Mouse (Mus musculus) right cerebral cortex, postnatal 36 days (tissue): ENCODE measurements around the gene Sez6.

Experiments
- DNase-seq, 2 experiments: peaks; one replicate each; pipeline ENCODE4 v3.0.0; 2022; ENCODE audit warnings: low spot score in 2 of 2, mixed read lengths in 1 of 2

Sez6 gene

DNA sequence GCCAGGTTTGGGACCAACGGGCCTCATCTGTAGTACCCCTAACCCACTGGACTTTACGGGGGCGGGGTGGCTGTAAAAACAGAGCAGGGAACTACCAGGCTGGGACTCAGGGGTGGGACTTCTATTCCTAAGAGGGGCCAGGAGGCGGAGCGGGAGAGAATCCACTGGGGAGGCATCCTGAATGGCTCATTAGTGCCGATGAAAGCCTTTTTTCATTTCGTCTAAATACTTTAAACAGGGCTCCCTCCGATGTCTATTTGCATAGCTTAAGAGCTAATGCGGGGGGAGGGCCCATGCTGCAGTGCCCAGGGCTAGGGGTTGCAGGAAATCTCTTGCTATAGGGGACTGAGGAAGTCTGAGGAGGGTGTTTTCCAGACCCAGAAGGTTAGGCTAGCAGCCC lies 17.3 kb downstream of the Sez6 start:
- DNase-seq: no peak

DNA sequence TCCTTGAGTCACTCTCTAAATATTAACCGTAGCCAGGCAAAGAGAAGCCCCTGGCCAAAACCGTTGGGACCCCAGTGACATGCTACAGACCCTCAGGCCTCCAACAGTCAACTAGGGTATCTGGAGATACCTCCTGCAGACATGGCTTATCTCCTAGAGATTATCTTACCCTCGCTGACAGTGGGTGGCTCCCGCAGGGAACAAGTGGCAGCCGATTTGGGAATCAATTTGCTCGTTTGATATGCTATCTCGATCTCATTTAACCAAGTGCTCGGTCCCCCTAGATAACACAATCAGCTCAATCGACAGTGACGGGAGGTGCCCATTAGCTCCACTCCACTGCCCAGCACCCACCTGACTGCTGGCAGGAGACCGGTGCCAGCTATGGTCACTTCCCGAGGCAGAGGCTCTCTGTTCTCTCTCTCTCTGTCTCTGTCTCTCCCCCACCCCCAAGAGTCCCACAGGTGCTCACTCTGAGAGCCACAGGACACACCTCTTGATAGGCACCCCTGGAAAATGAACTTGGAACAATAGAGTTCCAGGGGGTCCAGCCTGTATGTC lies 19.6 kb downstream of the Sez6 start:
- no peak for DNase-seq

DNA sequence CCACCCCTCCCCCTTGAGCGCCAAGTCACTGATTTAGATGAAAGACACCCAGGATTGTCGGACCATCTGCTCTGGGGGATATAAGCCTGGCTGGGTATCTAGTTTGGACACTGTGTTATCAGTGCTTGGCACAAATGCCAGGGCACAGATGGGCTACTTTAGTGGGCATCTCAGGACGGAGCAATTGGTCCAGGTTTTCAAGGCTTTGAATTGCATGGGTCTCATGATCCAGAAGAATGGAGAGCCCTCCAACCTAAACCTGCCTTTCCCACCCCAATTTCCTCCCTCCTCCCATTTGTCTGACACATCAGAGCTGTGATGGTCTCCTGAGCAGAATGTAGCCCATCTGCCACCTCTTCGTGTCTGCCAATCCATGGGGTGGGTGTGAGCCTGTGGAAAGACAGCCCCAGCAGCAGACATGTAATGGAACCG lies 20.2 kb downstream of the Sez6 start:
- DNase-seq: peak in 1 of 2 experiments; percentile 48

DNA sequence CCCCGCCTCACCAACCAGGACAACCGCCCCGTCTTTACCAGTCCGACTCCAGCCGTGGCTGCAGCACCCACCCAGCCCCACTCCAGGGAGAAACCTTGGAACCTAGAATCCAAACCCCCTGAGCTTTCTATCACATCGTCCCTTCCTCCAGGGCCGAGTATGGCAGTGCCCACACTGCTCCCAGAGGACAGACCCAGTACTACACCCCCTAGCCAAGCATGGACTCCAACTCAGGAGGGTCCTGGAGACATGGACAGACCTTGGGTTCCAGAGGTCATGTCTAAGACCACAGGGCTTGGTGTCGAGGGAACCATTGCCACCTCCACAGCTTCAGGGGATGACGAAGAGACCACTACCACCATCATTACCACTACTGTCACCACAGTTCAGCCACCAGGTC lies 23.1 kb downstream of the Sez6 start:
- DNase-seq: no peak

DNA sequence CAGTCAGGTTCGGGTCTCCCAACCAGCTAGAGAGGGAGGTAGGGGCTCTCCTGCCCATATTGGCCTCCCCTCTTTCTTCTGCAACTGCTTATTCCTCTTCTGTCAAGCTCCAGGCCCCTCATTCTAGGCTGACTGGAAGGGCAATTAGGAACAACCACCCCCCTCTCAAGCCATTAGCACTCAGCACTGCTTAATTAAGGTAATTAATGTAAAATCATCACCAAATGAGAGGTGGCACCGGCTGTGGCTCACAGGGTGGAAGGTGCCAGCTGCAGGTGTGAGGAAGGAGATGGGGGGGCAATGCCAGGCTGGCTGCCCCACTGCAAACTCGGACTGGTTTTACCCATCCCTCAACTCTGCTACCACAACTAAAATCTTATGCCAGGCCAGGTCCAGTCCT lies 25.8 kb downstream of the Sez6 start:
- no peak for DNase-seq

DNA sequence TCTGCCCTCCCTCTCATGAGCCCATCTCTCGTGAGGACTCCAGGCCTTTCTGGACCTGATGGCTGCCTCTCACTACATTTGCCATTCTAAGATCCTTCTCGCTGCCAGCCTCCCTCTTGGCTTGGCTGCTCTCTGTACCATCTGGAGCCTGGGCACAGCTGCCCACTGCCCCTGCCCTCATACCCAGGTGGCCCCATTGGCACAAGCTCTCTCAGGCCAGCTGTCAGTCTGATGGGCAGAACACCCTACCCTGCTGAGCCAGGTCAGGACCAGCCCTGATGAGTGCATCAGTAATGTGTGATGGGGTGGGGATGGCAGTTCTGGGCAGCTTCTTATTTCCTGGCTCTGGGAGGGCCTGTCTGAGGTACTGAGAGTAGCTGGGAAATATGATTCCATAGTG lies 27.7 kb downstream of the Sez6 start:
- DNase-seq: no peak

DNA sequence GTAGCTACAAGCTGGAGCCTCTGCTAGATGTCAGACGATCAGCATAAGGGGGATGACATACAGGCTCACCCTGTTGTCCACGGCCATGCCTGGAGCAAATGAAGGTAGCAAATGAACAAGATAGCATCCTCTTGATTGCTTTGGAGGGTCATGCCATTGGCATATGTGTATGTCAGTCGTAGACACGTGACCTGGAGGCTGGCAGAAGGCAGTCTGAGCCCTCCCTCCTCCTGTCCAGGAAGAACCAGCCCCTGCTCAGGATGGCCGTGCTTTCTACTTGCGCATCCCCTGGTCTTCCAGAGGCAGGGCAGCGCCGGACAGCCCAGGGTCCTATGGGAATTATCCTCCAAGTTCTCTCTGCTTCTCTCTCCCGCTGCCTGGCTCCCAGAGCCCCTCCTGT lies 28.3 kb downstream of the Sez6 start:
- DNase-seq: no peak

DNA sequence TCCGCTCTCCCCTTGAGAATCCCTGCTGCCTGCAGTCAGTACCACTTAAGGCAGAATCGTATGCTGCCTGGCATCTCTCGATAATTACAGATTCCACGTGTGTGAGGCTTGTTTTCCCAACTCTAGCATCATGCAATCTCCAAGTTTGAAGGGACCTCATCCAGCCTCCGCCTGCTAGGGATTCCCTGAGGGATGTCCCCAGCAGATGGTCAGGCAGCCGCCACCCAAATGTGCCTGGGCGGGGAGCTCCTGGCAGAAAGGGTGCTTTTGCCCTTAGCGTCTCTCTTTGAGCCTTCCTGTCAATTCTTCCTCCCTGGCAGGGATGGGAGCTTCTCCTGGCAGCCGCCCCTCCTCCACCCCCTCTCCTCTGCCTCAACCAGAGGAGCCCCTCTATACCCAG lies 29.6 kb downstream of the Sez6 start:
- DNase-seq: peak; percentile 56 to 72

DNA sequence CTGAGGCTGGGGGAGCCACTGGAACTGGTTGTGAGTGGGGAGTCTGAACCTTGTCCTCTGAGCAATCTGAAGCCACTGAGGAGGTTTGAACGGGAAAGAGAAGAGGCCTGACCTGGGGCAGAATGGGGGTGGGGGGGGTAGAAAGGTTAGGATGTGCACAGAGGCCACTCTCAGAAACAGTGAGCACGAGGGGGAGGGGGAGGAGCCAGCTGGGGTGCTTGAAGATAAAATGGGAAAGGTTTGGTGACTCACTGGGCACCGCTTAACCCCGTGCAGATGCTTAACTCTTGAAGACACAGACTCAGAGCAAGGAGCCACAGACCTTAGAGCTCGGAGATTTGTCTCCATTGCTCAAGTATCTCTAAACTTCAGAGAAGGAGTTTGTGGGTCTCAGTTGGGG lies 30.3 kb downstream of the Sez6 start:
- no peak for DNase-seq

DNA sequence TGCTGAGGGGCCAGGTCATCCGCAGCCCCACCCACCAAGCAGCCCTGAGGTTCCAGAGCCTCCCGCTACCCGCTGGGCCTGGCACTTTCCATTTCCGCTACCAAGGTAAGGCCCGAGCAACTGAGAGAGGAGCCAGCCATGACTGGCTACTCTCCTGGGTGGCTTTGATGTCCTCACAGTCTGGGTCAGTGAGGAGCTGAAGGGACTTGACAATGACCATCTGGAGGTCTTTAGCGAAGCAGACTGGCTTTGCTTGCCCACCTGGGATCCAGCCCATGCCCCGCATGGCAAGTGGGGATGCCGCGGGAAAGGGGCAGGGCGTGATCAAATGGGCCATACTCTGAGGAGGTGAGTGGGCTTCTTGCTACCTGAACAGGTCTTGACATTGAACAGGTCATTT lies 32.3 kb downstream of the Sez6 start:
- no peak for DNase-seq

DNA sequence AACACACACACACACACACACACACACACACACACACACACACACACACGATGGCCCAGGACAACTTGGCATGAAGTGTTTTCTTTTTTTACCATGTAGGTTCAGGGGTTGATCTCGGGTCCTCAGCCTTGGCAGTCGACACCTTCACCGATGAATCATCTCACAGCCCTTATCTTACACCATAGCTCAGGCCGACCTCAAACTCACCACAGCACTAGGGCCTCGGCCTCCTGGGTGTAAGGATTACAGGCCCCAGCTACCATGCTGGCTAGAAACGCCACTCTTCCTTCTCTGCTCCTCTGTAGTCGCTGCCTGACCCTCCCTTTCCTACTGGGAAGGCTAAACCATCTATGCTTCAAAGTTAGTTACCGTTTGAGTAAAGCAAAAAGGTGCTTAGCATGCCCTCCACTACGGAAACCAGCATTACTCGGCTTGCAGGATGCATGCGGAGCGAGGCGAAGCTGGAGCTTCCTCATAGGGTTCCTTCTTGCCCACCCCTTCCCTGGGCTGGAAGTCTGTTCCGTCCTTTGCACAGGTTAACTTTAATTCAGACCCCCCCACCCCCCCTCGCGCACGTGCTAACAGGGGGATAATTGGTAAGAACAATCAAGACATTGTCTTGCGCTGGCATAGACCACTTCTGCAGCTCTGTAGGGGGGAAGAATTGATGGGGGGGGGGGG lies 34.0 kb downstream of the Sez6 start:
- DNase-seq: no peak

DNA sequence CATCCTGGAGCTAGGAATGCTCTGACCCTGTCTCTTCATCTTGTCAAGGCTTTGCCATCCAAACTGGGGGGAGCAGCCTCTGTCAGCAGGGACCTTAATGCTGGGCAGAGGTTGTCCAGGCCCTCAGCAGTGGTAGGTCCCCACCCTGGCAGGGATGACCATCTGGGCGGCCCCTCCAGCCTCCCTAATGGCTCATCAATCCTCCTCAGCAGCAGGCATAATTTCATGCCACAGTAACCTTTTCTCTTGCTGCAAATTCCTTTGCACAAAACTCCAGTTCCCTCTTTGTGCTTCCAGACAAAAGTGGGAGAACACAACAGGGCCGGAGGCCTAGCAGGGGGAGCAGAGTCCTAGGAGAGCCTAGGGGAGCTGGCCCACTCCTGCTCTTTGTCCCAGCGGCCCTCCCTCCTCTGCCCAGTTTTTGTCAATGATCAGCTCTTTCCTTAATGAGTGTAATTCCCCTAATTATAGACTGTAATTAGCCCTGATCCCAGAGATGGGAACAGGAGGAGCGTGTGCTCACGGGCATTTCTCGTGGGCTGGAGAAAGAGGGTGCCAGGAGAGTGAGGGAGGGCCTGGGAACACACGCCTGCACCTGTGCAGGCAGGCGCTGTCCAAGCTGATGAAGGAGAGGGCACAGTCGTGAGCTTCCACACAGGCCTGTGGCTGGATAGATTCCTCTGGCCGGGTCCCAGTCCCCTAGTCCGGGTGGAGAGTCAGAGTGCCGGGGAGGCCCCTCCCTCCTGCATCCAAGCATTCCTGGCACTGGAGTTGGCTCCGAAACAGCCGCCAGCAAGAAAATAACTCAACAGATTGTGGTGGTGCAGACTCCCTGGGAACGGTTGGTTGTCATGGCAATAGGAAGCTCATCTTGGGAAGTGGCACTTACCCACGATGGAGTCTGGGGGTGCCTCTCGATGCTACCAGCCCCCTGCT lies 34.8 kb downstream of the Sez6 start:
- DNase-seq: peak; percentile 81 to 85

DNA sequence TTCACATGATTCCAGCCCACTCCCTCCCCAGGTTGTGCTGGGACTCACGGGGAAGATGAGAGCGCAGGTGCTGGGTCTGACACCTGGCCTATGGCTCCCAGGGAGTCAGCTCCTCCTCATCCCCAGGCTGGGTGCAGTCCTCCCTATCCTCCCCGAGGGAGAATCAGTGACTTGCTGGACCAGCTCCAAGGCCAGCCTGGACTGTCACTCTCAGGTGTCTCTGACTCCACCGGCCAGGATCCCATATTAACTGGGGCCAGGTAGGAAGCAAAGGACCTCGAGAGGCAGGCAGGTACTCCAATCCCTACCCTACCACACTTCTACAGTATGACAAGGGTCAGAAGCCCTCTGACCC lies 35.4 kb downstream of the Sez6 start:
- no peak for DNase-seq

DNA sequence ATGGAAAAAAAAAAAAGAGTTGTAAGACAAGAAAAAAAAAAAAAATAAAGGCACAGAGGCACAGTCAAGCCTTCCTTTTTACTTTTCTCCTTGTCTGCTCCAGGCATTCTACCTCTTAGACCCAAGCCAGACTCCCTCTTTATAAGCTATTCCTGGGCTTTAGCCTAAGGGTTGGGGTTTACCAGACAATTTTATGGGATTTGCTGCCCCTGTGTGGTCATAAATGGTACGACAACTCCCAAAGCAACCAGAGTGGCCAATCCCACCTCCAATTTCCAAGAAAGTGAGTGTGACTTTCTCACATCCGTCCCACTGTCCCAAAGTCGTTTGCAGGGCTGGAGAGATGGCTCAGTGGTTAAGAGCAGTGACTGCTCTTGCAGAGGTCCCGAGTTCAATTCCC lies 36.5 kb downstream of the Sez6 start:
- peak; percentile 55 to 56 for DNase-seq

DNA sequence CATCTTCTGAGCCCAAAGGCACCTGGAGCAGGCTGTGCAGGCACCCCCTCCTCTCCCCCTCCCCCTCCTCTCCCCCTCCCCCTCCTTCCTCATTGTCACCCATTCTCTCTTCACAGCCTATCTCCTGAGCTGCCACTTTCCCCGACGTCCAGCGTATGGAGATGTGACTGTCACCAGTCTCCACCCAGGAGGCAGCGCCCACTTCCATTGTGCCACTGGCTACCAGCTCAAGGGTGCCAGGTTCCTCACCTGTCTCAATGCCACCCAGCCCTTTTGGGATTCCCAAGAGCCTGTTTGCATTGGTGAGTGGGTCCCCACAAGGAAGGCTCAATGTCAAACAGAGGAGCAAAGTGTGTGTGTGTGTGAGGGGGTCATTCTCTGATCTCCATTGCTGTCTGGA lies 38.2 kb downstream of the Sez6 start:
- no peak for DNase-seq

DNA sequence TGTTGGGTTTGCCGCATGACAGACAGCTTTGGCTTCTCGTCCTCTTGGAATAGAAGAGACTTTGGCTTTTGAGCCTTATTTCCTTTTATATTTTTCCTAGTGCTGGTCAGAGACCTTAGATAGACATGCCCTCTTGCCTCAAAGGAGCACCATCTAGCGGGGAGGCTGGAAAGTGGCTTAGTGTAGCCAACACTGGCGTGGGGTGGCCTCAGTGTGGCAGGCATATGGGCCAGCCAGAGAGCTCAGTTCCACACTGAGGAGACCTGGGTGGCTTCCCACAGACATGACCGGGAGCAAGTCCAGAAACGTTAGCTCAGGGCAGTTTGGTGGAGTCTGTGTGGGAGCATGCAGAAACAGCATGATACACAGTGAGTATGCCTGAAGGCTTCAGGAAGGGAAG lies 40.1 kb downstream of the Sez6 start:
- no peak for DNase-seq

DNA sequence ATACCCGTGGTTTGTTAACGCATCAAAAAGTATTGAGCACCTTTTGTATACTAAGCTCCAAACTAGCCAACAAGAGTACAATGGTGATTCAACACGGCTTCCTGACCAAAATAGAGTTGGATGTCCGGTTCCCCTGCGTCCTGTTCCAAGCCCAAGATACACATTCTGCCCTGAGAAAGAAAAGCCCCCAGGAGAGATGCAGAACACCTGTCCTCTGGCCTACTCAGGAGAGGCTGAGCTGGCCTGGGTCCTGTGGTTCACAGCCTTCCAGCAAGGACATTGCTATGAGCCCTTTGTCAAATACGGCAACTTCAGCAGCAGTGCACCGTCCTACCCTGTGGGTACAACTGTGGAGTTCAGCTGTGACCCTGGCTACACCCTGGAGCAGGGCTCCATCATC lies 42.9 kb downstream of the Sez6 start:
- no peak for DNase-seq

DNA sequence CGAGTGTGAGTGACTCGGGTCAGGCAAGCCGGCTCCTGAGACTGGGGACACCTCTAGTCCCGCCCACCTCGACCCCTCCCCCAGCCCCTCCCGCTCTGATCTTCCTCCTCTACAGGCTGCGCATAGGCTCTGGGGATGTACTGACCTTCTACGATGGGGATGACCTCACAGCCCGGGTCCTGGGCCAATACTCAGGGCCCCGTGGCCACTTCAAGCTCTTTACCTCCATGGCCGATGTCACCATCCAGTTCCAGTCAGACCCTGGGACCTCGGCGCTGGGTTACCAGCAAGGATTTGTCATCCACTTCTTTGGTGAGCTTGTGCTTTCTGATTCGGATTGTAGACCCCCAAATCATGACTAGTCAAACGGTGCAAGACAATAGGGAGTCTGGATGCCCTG lies 43.7 kb downstream of the Sez6 start:
- no peak for DNase-seq

DNA sequence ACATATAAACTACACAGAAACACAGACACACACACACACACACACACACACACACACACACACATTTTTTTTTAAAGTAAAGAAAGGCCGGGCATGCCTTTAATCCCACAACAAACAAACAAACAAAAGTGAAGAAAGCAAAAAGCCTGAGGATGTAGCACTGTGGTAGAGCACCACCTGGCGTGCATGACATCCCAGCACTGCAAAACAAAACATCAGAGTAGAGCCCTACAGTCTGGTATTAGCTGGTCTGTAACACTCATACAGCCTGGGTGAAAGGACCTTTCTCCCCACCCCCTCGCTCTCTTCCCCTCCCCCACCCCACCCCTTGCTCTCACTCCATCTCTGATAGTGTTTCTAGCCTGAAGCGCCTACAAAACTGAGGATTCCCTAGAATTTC lies 45.3 kb downstream of the Sez6 start:
- no peak for DNase-seq

DNA sequence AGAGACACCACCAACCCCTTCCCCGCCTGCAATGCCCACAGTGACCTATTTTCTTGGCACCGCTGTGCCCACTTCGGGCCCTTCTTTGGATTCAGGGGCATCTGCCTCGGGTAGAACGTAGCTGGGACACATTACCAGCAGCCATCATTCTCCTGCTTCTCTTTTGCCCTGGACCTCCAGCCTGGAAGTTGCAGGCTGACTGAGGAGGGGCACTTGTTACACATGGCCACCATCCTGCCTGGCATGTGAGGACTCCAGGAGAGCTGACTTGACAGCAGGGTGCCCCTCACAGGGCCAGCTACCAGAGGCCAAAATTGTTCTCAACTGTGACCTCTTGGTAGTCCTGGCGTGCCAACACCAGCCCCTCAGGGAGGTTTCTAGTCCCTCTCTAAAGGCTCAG lies 47.6 kb downstream of the Sez6 start:
- DNase-seq: no peak

DNA sequence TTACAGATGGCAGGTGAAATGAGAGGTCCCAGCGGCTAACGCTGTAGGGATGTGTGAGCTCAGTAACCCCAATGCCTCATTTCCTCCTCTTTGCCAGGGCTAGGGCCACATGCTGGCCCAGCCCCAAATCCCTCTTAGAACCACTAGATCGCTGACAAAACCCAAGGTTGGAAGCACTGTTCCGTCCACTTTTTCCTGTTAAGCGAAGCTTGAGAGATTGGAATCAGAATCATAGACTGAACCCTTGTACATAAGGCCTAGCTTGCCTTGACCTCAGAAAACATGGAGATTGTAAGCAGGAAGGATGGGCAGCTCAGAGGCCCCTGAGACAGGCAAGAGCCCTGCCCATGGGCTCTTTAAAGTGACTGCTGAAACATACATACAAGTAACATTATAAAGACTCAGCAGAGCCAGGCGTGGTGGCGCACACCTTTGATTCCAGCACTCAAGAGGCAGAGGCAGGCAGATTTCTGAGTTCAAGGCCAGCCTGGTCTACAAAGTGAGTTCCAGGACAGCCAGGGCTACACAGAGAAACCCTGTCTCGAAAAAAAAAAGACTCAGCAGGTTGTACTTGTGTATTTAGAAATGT lies 48.7 kb downstream of the Sez6 start:
- no peak for DNase-seq
